Mouse (Mus musculus) A20 (cell line): Measurements from ENCODE around the gene Slc38a4.

ENCODE experiments used
- DNase-seq: peaks from one replicate; pipeline ENCODE4 v3.0.0-alpha.2; 2011; ENCODE audit warnings: low read depth, low spot score

Gene Slc38a4

DNA sequence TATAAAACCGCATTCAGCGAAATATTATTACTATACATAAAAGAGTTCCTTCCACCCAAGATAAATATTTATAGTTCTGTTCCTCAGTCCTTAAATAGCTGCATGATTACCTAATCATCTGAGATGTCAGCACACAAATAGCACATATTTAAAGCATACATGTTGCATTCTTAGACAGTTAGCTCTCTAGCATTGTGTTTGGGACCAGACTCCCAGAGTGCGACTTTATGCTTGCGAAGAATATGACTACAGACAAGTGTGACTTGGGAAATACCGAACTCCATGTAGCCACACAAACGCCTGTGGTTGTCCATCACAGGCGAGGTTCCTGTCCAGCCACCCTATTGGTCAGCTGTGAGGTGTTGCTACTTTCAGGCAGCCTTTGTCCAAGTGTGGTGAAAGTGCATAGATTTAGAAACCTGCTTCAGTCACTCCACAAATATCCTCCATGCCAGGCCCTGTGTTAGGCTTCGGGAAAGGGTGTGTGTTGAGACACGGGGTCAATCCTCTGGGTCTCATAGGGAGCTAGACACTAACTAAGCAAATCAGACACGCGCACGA lies 40.6 kb downstream of the Slc38a4 start:
- DNase-seq: no peak

DNA sequence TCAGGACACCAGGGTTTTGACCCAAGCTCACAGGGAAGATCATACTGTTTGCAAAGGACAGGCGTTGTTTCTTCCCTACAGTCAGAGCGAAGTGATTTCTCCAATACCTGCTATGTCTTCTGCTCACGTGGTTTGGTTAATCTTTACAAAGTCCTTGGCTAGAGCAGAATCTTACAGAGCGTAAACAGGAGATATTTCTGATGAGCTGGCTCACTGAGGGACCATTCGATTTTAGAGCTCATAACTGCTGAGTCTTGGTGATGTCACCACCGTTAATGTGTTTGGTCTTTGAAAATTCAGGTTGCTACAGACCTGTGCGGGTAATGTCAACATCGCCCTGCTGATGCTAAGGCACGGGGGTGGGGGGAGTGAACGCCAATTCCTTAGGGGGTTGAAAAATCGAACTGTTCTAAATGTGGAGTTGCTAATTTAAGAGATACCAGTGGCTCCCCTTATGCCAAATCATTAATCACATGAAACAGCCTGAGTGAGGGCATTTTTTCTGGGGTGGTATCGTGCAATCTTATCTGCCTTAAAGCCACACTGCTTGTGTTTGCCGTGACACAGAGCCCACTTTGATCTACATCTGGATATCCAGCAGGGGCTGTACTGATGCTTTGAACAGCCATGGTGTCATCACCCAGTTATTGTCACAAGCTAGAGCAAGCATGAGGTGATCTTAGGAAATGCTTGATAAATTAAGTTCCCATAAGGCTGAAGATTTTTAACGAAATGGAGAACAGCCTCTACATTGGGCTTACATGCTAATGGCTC lies 44.0 kb downstream of the Slc38a4 start:
- DNase-seq: no peak

DNA sequence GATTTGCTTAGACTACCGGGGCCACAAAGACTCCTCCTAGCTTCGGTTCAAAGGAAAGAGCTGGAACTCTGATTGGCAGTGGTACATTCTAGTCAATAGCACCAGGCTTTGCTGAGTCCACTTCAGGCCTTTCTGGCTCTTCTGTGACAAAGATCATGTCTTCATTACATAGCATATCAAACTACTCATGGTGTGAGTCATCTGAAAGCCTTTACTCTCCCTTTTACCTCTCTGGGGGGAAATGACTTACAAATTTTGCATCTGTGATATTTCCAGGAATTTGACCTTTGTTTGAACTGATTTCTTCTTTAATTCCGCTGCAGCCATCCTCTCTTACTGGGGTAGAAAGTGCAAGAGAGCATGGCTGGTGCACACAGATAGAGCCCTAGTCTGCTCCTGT lies 46.5 kb downstream of the Slc38a4 start:
- DNase-seq: no peak

DNA sequence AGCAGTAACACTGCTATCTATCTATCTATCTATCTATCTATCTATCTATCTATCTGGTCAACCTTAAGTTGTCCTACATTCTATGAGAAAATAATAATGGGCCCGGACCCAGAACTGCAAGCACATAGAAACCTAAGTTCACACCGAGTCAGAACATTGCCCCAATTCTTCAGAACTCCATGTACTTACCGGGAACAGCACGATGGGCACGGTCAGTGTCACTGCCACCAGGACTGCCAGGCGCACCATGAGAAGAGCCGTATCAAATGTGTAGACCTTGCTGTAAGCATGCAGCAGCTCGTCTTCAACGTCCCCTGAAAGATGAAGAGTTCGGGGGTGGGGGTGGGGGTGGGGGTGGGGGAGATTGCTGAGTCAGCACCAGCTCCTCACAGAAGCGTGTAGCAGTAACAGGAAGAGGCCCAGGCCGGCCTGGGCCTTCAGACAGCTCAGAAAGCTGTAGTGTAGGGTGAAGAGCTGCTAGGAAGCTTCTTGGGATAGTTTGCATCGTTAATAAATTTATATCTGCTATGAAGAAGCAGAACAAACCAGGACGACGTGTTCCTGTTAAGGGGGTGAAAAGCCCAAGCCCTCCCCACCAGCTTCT lies 50.0 kb downstream of the Slc38a4 start:
- no peak for DNase-seq

DNA sequence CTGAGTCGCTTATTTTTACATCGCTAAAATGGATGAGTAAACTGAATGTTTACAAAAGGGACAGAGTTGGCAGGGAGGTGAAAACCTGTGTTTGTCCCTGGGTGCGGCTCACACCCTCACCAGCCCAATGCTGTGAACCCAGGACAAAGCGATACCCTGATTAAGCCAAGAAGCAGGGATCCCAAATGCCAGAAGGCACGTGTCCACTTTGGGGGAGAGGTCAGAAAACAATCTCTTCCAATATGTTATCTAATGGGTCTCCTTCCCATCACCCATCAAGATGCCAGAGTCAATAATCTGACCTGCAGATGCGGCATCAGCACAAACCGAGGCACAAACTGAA lies 51.3 kb downstream of the Slc38a4 start:
- DNase-seq: no peak

DNA sequence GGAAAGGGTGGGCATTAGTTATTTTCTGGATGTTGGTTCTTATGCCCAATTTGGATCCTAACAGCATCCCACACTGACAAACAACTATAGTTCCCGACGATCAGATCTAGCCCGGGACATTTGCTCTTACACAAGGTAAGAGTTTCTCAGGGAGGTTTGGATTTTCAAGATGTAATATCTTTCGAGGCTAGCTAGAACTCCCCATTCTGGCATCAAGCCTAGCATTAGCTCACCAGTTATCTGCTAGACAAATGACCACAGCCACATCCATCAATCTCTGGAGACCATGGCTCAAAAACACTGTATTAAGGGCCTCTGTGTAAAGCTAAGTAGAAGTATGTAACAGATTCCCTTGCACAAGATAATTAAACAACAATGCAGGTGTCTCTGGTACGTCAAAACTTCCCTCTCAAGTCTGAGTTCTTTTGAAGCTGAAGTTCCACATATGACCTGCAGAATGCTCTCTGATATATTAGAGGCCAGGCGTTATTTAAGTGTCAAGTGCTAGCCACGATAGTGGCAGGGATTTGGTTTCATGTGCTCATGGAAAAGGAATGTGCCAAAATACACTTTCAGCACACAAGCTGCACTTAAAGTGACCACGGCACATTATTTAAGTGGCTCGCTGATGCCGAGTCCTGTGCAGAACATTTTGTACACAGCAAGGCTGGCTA lies 51.8 kb downstream of the Slc38a4 start:
- DNase-seq: no peak

DNA sequence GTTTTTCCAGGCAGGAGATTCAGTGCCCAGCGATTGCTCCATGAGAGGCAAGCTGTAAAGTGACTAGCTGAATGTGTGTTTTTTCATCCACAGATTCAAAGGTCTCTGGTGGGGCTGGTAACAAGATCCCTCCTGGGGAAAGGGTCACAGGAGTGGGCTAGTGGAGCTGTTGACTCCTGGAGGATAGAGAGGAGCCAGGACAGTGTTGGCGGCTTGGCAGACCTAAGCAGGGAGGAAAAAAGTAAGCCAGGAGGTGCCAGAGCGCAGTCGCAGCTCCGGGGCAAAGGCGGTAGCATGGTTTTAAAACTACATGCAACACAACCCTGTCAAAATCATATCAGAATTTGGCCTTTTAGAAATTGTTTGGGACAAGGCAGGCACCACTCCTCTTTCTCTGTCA lies 52.6 kb downstream of the Slc38a4 start:
- no peak for DNase-seq

DNA sequence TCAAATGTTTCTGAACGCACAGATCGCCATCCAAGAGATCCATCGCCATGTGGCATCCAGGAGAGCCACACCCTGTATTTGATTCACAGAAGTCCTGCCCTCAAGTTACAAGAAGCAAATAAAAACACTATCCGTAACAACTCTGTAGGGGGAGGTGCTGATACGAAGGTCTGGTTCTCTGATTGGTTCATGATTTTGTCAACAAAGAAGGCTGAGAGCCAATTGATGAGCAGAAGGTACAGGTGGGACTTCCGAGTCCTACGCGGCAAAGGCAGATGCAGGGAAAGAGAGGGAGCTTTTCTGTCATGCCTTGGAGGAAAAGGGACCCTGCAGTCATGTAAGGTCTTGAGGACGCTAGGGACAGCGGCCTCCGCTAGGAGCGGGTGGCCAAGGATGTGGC lies 53.0 kb downstream of the Slc38a4 start:
- no peak for DNase-seq

DNA sequence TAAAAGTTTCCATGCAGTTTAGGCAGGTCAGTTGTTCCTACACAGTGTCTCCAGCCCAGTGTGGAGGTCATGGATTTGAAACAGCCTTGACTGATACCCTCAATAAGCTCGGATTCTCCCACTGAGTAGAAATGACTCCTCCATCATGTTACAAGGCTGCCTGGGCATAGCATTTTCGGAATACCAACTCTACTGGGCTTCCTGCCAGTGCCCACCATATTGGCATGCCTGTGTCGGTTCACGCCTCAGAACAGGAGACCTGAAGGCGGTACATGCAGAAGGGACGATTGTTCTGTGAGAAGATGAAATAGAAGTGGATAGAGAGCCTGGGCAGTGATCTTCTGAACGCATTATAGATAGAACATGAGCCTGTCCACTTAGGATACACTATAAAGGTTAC lies 53.9 kb downstream of the Slc38a4 start:
- DNase-seq: no peak

DNA sequence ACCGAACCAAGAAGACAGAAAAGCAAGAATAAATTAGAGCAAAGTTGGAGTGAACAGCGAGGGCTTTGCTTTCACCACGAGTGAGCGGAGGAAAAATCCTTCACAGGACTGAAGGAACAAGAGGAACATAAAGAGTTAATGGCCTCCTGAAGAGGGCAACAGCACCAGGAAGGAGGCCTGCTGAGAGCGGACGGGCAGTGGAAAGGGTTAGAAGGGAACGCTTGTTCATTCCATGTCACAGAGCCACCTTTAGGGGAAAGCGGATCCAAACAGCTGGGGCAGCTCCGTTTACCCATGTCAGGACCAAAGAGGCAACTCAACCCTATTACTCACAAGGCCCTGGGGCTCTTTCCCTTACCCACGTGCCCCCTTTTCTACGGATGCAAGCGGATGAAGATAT lies 54.3 kb downstream of the Slc38a4 start:
- DNase-seq: no peak

DNA sequence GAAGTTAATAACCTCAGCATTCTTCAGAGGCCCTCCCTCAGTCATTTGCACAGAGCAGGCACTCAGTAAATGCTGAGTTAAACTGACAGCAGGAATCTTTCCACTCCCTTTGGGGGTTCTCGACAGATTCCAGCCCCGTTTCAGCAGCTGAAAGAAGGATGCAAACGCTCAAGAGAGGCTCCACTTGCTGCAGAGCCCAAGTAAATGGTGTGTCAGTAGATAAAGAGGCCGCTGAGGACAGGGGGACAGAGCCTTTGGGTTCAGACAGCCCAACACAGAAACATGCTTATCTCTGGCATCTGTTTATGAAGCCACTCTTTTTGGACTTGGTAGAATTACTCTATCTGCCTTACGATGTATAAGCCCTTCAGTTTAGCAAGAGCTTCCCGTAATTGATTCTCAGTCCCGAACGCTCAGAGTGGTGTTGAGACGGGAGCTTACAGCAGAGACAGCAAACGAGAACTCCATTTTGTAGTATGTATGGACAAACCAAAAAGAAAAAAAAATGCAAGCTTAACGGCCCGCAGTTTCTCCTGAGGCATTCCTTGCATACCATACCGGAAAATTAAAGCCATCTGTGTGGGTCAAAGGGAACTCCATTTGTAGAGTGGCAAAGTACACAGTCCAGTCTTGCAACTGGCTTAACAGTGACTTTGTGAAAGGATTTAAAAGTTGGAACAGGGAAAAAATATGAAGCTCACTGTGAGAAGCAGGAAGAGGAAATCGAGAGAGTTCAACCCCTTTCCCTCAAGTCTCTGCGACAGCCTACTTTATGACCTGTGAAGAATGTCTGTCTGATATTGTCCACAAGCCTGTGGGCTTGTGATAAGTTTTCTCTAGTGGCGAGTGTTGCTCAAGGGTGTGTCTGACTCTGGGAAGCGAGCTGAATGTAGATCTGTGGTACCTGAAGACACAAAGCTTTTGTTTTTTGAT lies 55.2 kb downstream of the Slc38a4 start:
- no peak for DNase-seq

DNA sequence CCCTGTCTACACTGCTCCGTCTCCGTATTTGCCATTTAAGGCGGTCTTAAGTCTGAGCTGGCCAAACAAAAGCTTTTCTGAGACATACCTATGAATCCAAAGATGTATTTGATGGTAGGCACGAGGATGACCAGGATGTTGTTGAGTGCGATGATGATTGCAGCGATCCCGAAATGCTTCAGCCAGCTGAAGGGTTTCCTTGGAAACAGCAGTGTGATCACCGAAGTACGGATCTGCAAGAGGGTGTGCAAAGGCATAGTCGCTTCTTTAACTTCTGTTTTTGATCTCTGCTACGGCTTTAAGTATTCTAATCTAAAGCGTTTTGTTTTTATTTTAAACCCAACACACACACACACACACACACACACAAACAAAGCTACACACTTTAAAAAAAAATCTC lies 56.4 kb downstream of the Slc38a4 start:
- no peak for DNase-seq

DNA sequence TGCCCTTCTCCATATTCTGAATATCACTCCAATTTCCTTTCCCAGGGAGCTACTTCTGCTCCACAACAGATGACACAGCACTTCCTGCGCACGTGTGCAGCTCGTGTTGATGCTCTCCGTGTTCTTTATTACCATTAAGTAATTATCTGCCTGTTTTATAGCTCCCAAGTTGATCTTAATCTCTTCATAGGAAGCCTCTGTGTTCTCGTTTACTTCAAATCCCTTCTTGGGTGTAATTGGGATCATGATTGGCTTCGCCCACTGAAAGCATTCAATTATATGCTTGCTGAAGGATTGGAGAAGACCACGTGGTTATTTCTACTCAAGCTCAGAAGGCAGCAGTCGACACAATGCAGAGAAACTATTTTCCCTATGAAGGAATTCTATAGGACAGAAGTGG lies 70.1 kb downstream of the Slc38a4 start:
- DNase-seq: no peak

DNA sequence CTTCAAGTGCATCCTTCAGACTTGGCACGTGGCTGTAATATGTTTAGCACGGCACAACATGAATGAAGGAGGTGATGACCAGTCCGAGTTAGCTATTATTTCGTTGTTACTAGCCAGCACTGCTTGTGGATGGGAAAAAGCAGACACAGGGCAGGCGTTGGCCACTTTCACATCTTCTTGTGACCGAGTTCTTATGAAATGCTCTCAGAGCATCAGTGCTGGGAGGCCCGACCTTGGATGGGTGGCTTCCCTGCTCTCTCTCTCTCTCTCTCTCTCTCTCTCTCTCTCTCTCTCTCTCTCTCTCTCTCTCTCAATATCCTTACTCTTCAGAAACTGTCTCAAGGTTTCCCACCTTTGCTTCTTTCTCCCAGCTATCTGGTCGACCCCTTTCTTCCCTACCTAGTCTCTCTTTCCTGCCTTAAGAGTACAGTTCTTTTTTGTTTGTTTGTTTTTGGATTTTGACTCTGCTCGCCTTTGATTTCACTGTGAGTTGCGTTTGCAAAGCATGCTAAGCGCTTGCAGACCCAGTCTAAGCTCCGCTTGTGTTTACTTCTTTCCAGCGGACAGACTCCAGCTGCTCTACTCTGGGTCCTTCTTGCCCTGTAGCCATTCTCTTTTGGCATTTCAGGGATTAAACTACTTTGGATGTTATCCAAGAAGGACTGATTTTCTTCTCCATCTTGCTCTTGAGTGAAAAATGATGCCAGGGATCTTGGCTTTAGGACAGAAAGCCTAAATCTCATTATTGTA lies 72.0 kb downstream of the Slc38a4 start:
- no peak for DNase-seq

DNA sequence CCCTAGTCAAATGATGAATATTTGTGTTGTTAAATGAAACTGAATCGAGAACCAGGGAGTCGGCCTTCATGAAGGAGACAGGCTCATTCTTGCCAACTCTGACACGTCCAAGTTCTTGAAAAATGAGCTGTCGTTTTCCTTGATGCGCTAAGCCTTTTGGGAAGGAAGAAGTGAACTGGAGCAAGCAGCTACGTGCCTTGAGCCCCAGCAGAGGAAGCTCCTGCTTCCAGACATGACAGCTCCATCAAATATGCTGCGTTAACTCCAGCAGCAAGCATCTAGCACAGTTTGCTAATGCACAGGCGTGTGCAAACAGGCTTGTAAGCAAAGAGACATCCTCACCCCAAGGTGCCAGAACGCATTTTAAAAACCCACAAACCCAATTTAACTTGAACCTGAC lies 80.6 kb downstream of the Slc38a4 start:
- DNase-seq: no peak

DNA sequence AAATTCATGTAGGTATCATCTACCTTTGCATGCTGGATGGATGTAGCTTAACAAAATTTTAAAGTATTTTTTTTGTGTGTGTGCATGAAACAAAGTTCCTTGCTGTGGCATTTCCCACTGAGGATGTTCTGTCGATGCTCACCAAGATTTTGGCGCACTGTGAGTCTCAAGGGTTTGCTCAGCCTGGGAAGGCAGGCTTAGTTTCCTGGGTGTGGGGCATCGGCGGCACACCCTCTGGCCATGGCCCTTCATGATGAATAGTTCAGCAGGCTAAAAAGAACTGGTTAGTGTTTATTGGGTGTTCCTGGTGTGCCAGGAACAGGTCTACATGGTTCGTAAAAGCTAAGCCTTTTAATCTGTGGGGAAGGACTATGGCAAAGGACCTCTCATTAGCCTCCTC lies 81.6 kb downstream of the Slc38a4 start:
- no peak for DNase-seq

DNA sequence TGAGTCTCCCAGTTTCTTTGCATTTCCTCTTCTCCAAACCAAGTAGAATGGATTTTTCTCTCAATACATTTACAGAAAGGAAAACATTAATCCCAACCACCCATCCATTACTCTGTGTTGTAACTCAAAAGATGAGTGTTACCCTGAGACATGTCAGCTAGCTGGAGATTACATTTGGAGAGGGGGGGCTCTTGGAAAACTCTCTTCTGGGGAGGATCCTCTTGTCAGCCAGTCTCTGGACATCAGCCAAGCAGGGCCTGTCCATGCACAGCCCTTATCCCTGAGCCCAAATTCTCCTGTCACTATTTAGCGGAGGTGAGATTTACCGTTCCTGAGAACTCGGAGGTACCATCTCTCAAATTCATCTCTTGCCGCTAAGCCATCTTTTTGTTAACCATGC lies 82.4 kb downstream of the Slc38a4 start:
- DNase-seq: no peak

DNA sequence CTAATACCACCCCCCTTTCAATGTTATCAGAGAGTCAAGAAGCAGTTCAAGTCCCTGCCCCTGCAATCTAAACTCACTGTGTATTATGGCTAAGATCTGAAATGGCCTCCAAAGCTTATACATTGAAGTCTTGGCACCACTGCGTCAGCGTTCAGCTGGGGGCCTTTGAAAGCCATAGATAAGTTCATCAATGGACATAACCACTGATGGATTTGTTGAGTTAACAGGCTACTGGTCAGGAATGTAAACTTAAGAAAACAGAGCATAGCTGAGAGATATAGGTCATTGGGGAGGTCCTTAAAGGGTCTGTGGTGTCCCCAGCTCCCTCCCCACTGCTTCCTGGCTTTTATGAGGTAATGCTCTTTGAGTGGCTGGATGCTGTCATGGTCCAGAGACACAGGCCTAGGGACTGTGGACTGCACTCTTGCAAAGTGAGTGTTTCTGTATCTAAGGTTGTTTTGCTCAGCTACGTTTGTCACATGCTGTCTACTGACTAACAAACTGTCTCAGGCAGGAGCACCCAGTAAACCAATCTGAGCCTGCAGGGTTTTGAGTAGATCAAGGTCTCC lies 83.0 kb downstream of the Slc38a4 start:
- DNase-seq: no peak

DNA sequence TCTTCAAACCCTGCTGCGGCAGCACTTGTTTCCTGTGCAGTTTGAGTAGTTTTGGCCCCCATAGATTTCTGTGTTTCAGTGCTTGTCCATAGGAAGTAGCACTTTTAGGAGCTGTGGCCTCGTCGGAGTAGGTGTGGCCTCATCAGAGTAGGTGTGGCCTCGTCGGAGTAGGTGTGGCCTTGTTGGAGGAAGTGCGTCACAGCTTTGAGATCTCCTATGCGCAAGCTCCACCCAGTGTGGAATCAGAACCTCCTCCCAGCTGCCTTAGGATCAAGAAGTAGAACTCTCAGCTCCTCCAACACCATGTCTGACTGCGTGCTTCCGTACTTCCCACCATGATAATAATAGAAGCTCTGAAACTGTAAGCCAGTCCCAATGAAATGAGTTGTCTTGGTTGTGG lies 83.8 kb downstream of the Slc38a4 start:
- no peak for DNase-seq

DNA sequence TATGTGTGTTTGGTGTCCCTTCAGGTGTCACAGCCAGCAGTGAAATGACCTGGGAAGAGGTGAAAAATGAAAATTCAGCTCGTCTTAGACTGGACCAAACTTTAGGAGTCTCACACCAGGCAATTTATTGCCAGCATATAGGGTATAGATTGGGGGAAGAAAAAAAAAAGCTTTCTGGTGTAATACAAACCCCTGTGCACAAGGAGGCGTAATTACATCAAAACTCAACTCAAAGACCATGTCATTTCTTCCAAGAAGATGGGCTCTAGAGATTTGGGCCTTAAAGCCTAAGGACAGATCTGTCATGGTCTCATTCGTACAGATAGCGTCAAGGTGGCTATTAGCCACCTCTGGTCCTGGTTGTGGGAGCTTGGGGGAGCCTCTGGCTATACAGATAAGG lies 86.0 kb downstream of the Slc38a4 start:
- DNase-seq: peak; percentile 25

DNA sequence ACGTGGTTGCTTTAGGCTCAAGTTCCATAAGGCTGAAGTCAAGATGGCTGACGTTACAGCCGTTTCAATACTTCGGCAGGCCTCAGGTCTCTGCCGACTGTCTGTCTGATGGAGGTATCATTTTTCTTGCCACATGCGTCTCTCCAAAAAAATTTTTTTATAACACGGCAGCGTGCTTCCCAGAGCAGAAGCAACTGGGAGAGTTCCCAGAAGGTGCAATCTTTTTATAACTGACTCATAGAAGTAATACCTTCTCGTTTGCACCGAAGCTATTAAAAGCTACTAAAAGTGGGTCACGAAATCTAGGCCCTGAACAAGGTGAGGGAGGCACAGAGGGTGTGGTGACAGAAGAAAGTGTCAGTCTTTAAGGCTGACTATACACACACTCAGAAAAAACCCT lies 87.0 kb downstream of the Slc38a4 start:
- no peak for DNase-seq
